Mouse (Mus musculus) thymus, adult 2 months (tissue): ENCODE measurements around the gene Ung. TPM values are rescaled to one million over a fixed set of nuclear protein-coding genes. Genes with fewer than 3 reads are reported as not detected.

Source experiments
- DNase-seq: peaks from one replicate; pipeline ENCODE4 v3.0.0; 2021
- H3K27ac ChIP-seq: fragments of 200-500 bp; 2 replicates; pipeline ENCODE4 v1.5.1; 2012; ENCODE audit warnings: low read length, control low read depth; ENCODE audit not compliant: control insufficient read depth, insufficient read depth
- H3K27me3 ChIP-seq: fragments of 200-500 bp; 2 replicates; pipeline ENCODE4 v1.6.1; 2012; ENCODE audit warnings: mild to moderate bottlenecking, low read length, moderate library complexity, mixed read lengths; ENCODE audit not compliant: control insufficient read depth, insufficient read depth
- H3K36me3 ChIP-seq: fragments of 200-500 bp; 2 replicates; pipeline ENCODE4 v1.6.1; 2012; ENCODE audit warnings: mild to moderate bottlenecking, low read length, moderate library complexity; ENCODE audit not compliant: control insufficient read depth, insufficient read depth
- H3K4me1 ChIP-seq: fragments of 200-500 bp; replicated peaks from 2 replicates; pipeline ENCODE4 v1.6.1; 2012; ENCODE audit warnings: low read length; ENCODE audit not compliant: control insufficient read depth, insufficient read depth
- H3K4me3 ChIP-seq: fragments of 200-500 bp; 2 replicates; pipeline ENCODE4 v1.5.1; 2012; ENCODE audit warnings: mild to moderate bottlenecking, low read length, control low read depth, moderate library complexity; ENCODE audit not compliant: control insufficient read depth, insufficient read depth
- CTCF ChIP-seq: fragments of 200-500 bp; IDR thresholded peaks from 2 replicates; pipeline ENCODE4 v1.5.1; 2012; ENCODE audit warnings: mild to moderate bottlenecking, control low read depth, low read length, moderate library complexity, borderline replicate concordance; ENCODE audit not compliant: control insufficient read depth, poor library complexity, insufficient read depth; ENCODE audit errors: extremely low read depth
- POLR2A ChIP-seq: fragments of 200-500 bp; IDR thresholded peaks from 2 replicates; pipeline ENCODE4 v1.6.1; 2012; ENCODE audit warnings: mild to moderate bottlenecking, low read length, control low read depth, moderate library complexity; ENCODE audit not compliant: control insufficient read depth, poor library complexity, insufficient read depth; ENCODE audit errors: extremely low read depth
- WGBS: fragments of 180-500 bp; shearing (Covaris S2); methylation state at CpG from one replicate; pipeline ENCODE4 v1.1.7; 2018; 5-methylcytosine and 5-hydroxymethylcytosine counted together
- polyA plus RNA-seq: library from polyadenylated mRNA; depleted of rRNA; stranded (reverse); fragments of >200 nt; gene quantifications from 2 replicates; pipeline ENCODE4 v1.2.3, GENCODE M21; 2012

The Ung gene
- polyA plus RNA-seq, 1 experiment: 21.7 TPM

GRCm38 (mm10) chr5:114172936-114173335, 42.8 kb downstream of the Ung start:
- Histone ChIP-seq H3K36me3 (no peaks in the 10 kb centered on the region), H3K4me3 (no peak overlapping the region), H3K27me3 (no peaks in the 10 kb centered on the region), H3K27ac (no peak overlapping the region), H3K4me1 (peaks cover 9% of the 10 kb centered on the region)
- 93% methylated on average over 3 of the region's 3 CpGs for WGBS
- DNase-seq: no peak
- TF ChIP-seq CTCF (no peak), POLR2A (no peak)

- Histone ChIP-seq H3K4me3 (no peak overlapping the region), H3K27ac (no peak overlapping the region)
- WGBS: 59% methylated on average over 7 of the region's 7 CpGs
Observed at GRCm38 (mm10) chr5:114173458-114173857, 43.3 kb downstream of the Ung start.

DNA sequence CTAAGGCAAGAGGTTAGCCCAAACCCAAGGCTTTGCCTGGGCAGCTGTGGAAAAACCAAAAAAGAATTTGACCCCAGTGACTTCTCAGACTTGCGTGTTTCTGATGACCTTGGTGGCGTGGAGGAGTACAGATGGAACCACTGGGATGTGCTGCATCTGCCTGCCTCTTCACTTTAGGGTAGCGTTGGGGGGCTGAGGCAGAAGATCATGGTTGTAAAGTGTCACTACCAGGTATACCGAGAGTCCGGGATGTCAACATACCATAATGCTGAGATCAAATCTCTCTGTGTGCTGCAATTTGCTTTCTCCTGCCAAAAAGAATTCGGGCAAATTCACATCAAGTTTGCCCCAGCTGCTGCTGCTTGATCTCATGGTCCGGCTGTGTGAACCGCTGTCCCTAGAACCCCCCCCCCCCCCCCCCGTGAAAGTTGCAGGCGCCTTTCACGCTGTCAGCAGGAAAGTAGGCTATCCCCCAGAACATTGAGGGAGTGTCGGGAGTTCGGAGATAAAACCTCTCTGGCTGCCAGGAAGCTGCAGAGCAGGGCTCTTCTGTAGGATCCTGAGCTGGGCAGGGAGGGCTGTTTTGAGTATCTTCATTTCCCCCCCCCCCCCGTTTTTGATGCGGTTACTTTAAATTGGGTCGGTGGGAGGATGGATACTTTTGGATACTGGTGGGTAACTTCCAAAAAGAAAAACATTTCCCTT, 43.8 kb downstream of the Ung start:
- Histone ChIP-seq H3K4me1 (peaks cover 9% of the 10 kb centered on the region), H3K4me3 (no peak overlapping the region), H3K27me3 (no peaks in the 10 kb centered on the region), H3K36me3 (no peaks in the 10 kb centered on the region), H3K27ac (no peak overlapping the region)
- no peak for DNase-seq
- 27% methylated on average over 16 of the region's 16 CpGs for WGBS
- TF ChIP-seq CTCF: no peak
- no peak for TF ChIP-seq POLR2A

More at GRCm38 (mm10) chr5:114173458-114173857, 43.3 kb downstream of the Ung start:
- no peak for DNase-seq
- Histone ChIP-seq H3K27me3 (no peaks in the 10 kb centered on the region), H3K36me3 (no peaks in the 10 kb centered on the region), H3K4me1 (peaks cover 9% of the 10 kb centered on the region)
- TF ChIP-seq POLR2A (no peak), CTCF (no peak)

GRCm38 (mm10) chr5:114174639-114175038, 44.5 kb downstream of the Ung start:
- peaks cover 9% of the 10 kb centered on the region for H3K4me1 ChIP-seq
- H3K27ac ChIP-seq: no peak overlapping the region
- H3K27me3 ChIP-seq: no peaks in the 10 kb centered on the region
- H3K4me3 ChIP-seq: no peak overlapping the region
- H3K36me3 ChIP-seq: no peaks in the 10 kb centered on the region
- 21% methylated on average over 16 of the region's 16 CpGs for WGBS
- DNase-seq: peak; percentile 16
- TF ChIP-seq CTCF (0 out of 2 replicates have a peak, but pooled peaks have one; percentile 31), POLR2A (no peak)

DNA sequence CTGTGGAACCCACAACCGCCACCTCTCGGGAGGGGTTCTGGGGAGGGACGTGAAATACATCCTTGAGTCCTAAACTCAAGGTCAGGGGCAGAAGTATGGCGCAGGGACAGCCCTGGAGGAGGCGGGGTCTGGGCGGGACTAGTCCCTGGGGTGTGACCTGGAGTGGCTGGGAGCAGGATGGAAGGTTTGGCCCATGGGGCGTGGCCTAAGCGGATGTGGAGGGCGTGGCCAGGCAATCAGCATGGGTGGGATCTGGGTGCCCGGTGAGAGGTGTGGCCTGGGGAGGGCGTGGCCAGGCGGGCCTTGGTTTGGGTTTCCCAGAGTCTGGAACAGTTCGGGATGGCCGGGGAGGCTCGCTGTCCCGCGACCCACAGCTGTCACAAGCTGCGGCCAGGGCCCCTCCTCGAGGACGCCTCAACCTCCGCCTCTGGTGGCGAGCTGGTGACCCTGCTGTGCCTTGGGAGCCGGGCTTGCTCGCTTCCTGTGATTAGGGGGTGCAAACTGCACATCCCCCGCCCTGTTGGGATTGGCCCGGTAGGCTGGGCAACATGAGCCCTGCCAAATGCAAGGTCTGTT, 45.5 kb downstream of the Ung start:
- peak; percentile 57 for DNase-seq
- under 1% methylated on average over 25 of the region's 26 CpGs for WGBS
- peaks cover 9% of the 10 kb centered on the region for H3K4me1 ChIP-seq
- TF ChIP-seq CTCF: no peak
- TF ChIP-seq POLR2A: no peak
- H3K27ac ChIP-seq: no peak overlapping the region
- H3K36me3 ChIP-seq: no peaks in the 10 kb centered on the region
- H3K27me3 ChIP-seq: no peaks in the 10 kb centered on the region
- H3K4me3 ChIP-seq: peak overlapping the region; percentile 40

DNA sequence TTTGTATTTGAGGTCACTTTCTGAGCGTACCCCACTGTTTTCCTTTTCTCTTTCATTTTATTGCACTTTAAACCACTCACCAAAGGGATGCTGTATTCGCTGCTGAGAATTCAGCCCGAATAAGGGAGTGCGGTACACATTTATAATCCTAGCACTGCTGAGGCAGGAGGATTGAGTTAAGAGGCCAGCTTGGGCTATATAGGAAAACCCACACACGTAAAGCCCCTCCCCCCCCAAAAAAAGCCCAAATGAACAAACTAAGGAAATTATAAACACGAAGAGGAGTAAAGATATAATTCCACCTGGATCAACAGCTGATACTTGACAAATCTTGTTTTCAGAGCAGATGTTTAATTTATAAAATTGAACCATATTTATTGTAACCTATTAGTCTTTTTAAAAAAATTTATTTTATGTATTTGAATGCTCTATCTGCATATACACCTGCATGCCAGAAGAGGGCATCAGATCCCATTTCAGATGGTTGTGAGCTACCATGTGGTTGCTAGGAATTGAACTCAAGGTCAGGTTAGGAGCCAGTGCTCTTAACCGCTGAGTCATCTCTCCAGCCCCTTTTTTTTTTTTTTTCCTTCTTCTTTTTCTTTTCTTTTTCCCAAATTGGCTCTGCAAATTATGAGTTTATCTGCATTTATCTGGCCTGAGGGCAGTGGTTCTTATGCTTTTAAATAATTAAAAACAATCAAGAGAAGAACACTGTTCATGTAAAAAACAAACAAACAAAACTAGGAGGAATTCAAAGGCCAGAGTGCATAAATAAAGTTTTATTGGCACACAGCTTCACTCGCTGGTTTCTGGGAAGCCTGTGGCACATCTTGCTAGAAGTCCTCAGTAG, 46.6 kb downstream of the Ung start:
- TF ChIP-seq CTCF: no peak
- no peak for TF ChIP-seq POLR2A
- H3K27ac ChIP-seq: no peak overlapping the region
- no peak overlapping the region for H3K4me3 ChIP-seq
- DNase-seq: no peak
- no peaks in the 10 kb centered on the region for H3K27me3 ChIP-seq
- H3K4me1 ChIP-seq: peaks cover 9% of the 10 kb centered on the region
- 68% methylated on average over 8 of the region's 8 CpGs for WGBS
- H3K36me3 ChIP-seq: no peaks in the 10 kb centered on the region
